Mouse (Mus musculus): Measurements from ENCODE around the gene Itgam. TPM values are rescaled to one million over a fixed set of nuclear protein-coding genes. Genes with fewer than 3 reads are reported as not detected.
"Not testable (repeated sequence)": the region's sequence is repeated elsewhere in the genome, so short reads cannot be mapped to it uniquely, and the experiment has no call there.

Gene Itgam
- polyA plus RNA-seq, 1 experiment from 2014 or later = 2.1 TPM

DNA sequence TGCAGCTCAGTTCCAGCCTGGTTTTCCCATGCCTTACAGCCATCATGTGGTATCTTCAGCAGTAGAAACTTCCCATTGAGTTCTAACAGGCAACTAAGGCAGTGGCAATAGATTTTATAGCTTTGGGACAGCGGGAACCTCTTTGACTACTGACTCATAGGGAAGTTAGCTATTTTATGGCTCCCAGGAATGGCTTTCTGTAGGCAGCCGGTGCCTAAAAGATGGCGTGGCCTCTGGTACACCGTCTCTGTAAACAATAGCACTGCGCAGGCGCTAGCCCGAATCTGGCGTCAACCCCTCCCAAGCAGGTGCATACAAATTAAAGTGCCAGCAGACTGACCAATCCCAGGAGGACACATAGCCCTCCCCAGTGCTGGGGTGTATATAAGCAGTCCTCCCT is 88.5 kb downstream of the Itgam start:
- no peak overlapping the region for H3K4me2 ChIP-seq
- no peak for ATAC-seq
- H3K36me3 ChIP-seq = no peaks in the 10 kb centered on the region
- H3K4me3 ChIP-seq = no peak overlapping the region
- no peaks in the 10 kb centered on the region for H3K9me3 ChIP-seq (replicated peaks)
- no peaks in the 10 kb centered on the region for H3K4me1 ChIP-seq
- H3K9ac ChIP-seq = no peak overlapping the region
- H3K27me3 ChIP-seq (replicated peaks) = no peaks in the 10 kb centered on the region; the same call in 1 of the 2 replicates
- no peak overlapping the region for H3K27ac ChIP-seq
- WGBS (ENCODE audit: insufficient replicate concordance) = 81% methylated on average over 8 of the region's 8 CpGs

- no peak for ATAC-seq
- Histone ChIP-seq H3K27me3 (replicated peaks) (no peaks in the 10 kb centered on the region; the same call in 1 of the 2 replicates), H3K9me3 (replicated peaks) (no peaks in the 10 kb centered on the region), H3K27ac (no peak within 1 kb of the TSS), H3K36me3 (no peaks in the 10 kb centered on the region), H3K4me2 (no peak within 1 kb of the TSS), H3K4me1 (no peaks in the 10 kb centered on the region), H3K4me3 (no peak within 1 kb of the TSS), H3K9ac (no peak within 1 kb of the TSS)
- WGBS (ENCODE audit: insufficient replicate concordance) = 86% methylated on average over 21 of the region's 21 CpGs
These were observed 91.6 kb downstream of the Itgam start, which contains the start of gene Itgad for GRCm38 (mm10) chr7:128154076-128154475. Gene Itgad, plus strand, starts transcription at chr7:128154376.

- no peaks in the 10 kb centered on the region; the same call in 1 of the 2 replicates for H3K27me3 ChIP-seq (replicated peaks)
- no peaks in the 10 kb centered on the region for H3K36me3 ChIP-seq
- H3K4me1 ChIP-seq = no peaks in the 10 kb centered on the region
- no peak overlapping the region for H3K27ac ChIP-seq
- WGBS (ENCODE audit: insufficient replicate concordance) = 46% methylated on average over 10 of the region's 10 CpGs
- no peak overlapping the region for H3K9ac ChIP-seq
- no peak overlapping the region for H3K4me2 ChIP-seq
- H3K4me3 ChIP-seq = no peak overlapping the region
- ATAC-seq = no peak
- no peaks in the 10 kb centered on the region for H3K9me3 ChIP-seq (replicated peaks)
These were observed 92.5 kb downstream of the Itgam start for GRCm38 (mm10) chr7:128154924-128155323.

GRCm38 (mm10) chr7:128158688-128159354 is 96.4 kb downstream of the Itgam start:
- H3K4me1 ChIP-seq; H3K27me3 ChIP-seq (replicated peaks); H3K9ac ChIP-seq; H3K4me2 ChIP-seq; H3K4me3 ChIP-seq; H3K9me3 ChIP-seq (replicated peaks); H3K27ac ChIP-seq; ATAC-seq; H3K36me3 ChIP-seq: not testable (repeated sequence)
- WGBS (ENCODE audit: insufficient replicate concordance) = 25% methylated on average over 8 of the region's 8 CpGs

GRCm38 (mm10) chr7:128164001-128164400 is 101.6 kb downstream of the Itgam start:
- H3K36me3 ChIP-seq = no peaks in the 10 kb centered on the region
- no peaks in the 10 kb centered on the region for H3K9me3 ChIP-seq (replicated peaks)
- H3K27ac ChIP-seq = no peak overlapping the region
- WGBS (ENCODE audit: insufficient replicate concordance) = 82% methylated on average over 4 of the region's 4 CpGs
- no peak overlapping the region for H3K4me3 ChIP-seq
- ATAC-seq = no peak
- no peak overlapping the region for H3K9ac ChIP-seq
- no peaks in the 10 kb centered on the region; the same call in 1 of the 2 replicates for H3K27me3 ChIP-seq (replicated peaks)
- no peak overlapping the region for H3K4me2 ChIP-seq
- no peaks in the 10 kb centered on the region for H3K4me1 ChIP-seq

- H3K9me3 ChIP-seq (replicated peaks) = no peaks in the 10 kb centered on the region
- 77% methylated on average over 7 of the region's 7 CpGs for WGBS (ENCODE audit: insufficient replicate concordance)
- no peak for ATAC-seq
These were observed 104.0 kb downstream of the Itgam start for GRCm38 (mm10) chr7:128166391-128166790.

More at GRCm38 (mm10) chr7:128166391-128166790, 104.0 kb downstream of the Itgam start:
- no peaks in the 10 kb centered on the region; the same call in 1 of the 2 replicates for H3K27me3 ChIP-seq (replicated peaks)
- H3K27ac ChIP-seq = no peak overlapping the region
- no peak overlapping the region for H3K4me2 ChIP-seq
- H3K9ac ChIP-seq = no peak overlapping the region
- no peaks in the 10 kb centered on the region for H3K4me1 ChIP-seq
- no peak overlapping the region for H3K4me3 ChIP-seq
- no peaks in the 10 kb centered on the region for H3K36me3 ChIP-seq

Other genes starting within 250 kb of the Itgam start
- 19.0 and 21.1 TPM in 2 replicates for gene Stx4a, start 238.3 kb upstream of the Itgam start, polyA plus RNA-seq (2016; fragmentation: Nextera tagmentation; extraction: Ambion mirVana)
- 0.20 and 0.56 TPM in 2 replicates for gene Stx1b, start 238.1 kb upstream of the Itgam start, polyA plus RNA-seq (2016; fragmentation: Nextera tagmentation; extraction: Ambion mirVana)
- gene Zfp646, start 186.4 kb upstream of the Itgam start, polyA plus RNA-seq (2016; fragmentation: Nextera tagmentation; extraction: Ambion mirVana) = 8.6 and 9.1 TPM in 2 replicates
- gene Zfp668, start 185.8 kb upstream of the Itgam start, polyA plus RNA-seq (2016; fragmentation: Nextera tagmentation; extraction: Ambion mirVana) = 11.2 and 11.3 TPM in 2 replicates
- 0.26 and 0.49 TPM in 2 replicates for gene Prss53, start 171.7 kb upstream of the Itgam start, polyA plus RNA-seq (2016; fragmentation: Nextera tagmentation; extraction: Ambion mirVana)
- not detected in 2 replicates for gene Gm21974, start 167.2 kb upstream of the Itgam start, polyA plus RNA-seq (2016; fragmentation: Nextera tagmentation; extraction: Ambion mirVana)
- 75.0 and 80.3 TPM in 2 replicates for gene Vkorc1, start 167.0 kb upstream of the Itgam start, polyA plus RNA-seq (2016; fragmentation: Nextera tagmentation; extraction: Ambion mirVana)
- gene Bckdk, start 158.6 kb upstream of the Itgam start, polyA plus RNA-seq (2016; fragmentation: Nextera tagmentation; extraction: Ambion mirVana) = 81.3 and 82.2 TPM in 2 replicates
- 29.5 and 31.0 TPM in 2 replicates for gene Kat8, start 150.1 kb upstream of the Itgam start, polyA plus RNA-seq (2016; fragmentation: Nextera tagmentation; extraction: Ambion mirVana)
- gene Prss8, start 132.5 kb upstream of the Itgam start, polyA plus RNA-seq (2016; fragmentation: Nextera tagmentation; extraction: Ambion mirVana) = 4.0 and 4.4 TPM in 2 replicates
- 3.9 and 5.1 TPM in 2 replicates for gene Prss36, start 115.9 kb upstream of the Itgam start, polyA plus RNA-seq (2016; fragmentation: Nextera tagmentation; extraction: Ambion mirVana)
- gene Fus, start 95.2 kb upstream of the Itgam start, polyA plus RNA-seq (2016; fragmentation: Nextera tagmentation; extraction: Ambion mirVana) = 217 and 225 TPM in 2 replicates
- 32.9 and 33.8 TPM in 2 replicates for gene Pycard, start 68.8 kb upstream of the Itgam start, polyA plus RNA-seq (2016; fragmentation: Nextera tagmentation; extraction: Ambion mirVana)
- gene Trim72, start 58.7 kb upstream of the Itgam start, polyA plus RNA-seq (2016; fragmentation: Nextera tagmentation; extraction: Ambion mirVana) = not detected in 2 replicates
- gene Gm49368, start within 50 bp of the Itgam start, polyA plus RNA-seq (2016; fragmentation: Nextera tagmentation; extraction: Ambion mirVana) = not detected in 2 replicates
- 0.17 and 0.19 TPM in 2 replicates for gene Itgax, start 66.9 kb downstream of the Itgam start, polyA plus RNA-seq (2016; fragmentation: Nextera tagmentation; extraction: Ambion mirVana)
- gene Itgad, start 91.7 kb downstream of the Itgam start, polyA plus RNA-seq (2016; fragmentation: Nextera tagmentation; extraction: Ambion mirVana) = 0.08 TPM in 1 of 2 replicates, not detected in the other
- 1.2 and 1.5 TPM in 2 replicates for gene Cox6a2, start 143.7 kb downstream of the Itgam start, polyA plus RNA-seq (2016; fragmentation: Nextera tagmentation; extraction: Ambion mirVana)
- 12.7 and 12.8 TPM in 2 replicates for gene Armc5, start 174.7 kb downstream of the Itgam start, polyA plus RNA-seq (2016; fragmentation: Nextera tagmentation; extraction: Ambion mirVana)
- 2.9 and 3.1 TPM in 2 replicates for gene 9130023H24Rik, start 175.4 kb downstream of the Itgam start, polyA plus RNA-seq (2016; fragmentation: Nextera tagmentation; extraction: Ambion mirVana)
- gene Tgfb1i1, start 184.2 kb downstream of the Itgam start, polyA plus RNA-seq (2016; fragmentation: Nextera tagmentation; extraction: Ambion mirVana) = 22.3 and 25.1 TPM in 2 replicates
- gene Slc5a2, start 203.0 kb downstream of the Itgam start, polyA plus RNA-seq (2016; fragmentation: Nextera tagmentation; extraction: Ambion mirVana) = 2.0 and 2.1 TPM in 2 replicates
- 26.3 and 29.4 TPM in 2 replicates for gene BC017158, start 235.5 kb downstream of the Itgam start, polyA plus RNA-seq (2016; fragmentation: Nextera tagmentation; extraction: Ambion mirVana)

Measured in liver, embryonic 12.5 days (tissue).